Mouse (Mus musculus) embryo, embryonic 10.5 days (tissue): ENCODE data around the gene Gli2.

Experiments used
- DNase-seq: peaks from one replicate; pipeline ENCODE4 v3.0.0-alpha.2; 2015; ENCODE audit warnings: low spot score

Gli2 gene

DNA sequence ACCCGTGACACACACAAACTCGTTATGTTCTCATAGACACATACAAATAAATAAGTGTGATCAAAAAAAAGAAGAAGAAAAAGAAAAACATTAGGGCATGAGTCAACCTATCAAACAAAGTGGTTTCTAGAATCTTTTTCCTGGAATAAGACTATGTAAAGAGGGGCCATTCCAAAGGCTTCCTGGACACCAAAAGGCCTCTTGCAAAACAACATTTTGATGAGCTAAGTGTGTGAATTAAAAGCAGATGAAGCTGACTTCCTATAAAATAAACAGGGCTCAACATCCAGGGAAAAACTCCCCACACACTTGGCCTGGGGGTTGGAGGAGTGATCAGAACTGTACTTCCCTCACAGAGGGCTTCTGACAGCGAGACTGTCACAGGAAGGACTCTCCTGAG, 155.1 kb downstream of the Gli2 start:
- DNase-seq: no peak

DNA sequence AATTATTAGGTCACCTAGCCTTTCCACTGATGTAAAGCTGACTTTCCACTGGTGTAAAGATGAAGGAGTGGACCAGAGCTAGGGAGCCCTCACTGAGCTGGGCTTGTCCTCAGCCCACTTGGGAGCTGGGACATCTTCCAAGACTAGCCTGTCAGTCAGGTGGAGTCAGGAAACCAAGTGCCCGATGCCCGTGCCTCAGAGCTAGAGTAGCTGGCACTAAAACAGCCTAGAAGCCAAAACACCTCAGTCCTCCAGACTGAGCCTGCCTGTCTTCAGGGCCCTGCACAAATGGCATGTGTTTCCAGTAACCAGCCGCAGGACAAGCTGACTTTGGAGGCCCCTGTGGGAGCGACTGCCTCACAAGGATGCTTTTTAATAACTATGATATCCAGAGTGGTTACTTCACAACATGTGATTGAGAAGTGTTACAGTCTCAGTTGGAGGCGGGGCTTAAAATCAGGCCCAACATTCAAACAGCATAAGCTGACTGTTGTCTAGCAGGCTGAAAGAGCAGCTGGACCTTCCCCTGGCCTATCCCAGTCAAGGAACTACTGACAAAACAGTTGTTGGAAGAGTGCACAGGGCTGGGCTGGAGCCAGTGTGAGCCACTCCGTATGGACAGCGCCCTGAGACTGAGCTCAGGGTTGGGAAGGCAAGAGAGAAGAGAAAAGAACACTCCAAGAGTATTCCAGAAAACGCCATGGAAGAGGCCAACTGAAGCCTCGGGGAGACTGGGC, 158.2 kb downstream of the Gli2 start:
- DNase-seq: no peak

DNA sequence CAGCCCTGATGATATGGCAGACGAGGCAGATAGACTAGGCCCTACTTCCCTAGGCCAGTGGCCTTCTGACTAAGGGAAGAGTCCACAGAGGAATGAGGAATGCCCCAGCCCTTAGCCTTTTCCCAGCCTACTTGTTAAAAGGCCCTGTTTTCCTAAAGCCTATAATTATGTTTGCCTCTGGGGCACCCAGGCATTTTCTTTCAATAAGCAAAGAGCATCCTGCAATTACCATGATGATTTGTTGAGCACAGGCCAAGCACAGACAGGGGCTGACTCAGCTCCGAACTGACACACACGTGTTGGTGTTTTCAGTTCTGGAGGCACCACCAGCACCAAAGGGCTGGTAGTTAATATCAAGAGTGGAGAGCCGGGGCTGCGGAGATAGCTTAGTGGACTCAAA, 162.0 kb downstream of the Gli2 start:
- DNase-seq: no peak

DNA sequence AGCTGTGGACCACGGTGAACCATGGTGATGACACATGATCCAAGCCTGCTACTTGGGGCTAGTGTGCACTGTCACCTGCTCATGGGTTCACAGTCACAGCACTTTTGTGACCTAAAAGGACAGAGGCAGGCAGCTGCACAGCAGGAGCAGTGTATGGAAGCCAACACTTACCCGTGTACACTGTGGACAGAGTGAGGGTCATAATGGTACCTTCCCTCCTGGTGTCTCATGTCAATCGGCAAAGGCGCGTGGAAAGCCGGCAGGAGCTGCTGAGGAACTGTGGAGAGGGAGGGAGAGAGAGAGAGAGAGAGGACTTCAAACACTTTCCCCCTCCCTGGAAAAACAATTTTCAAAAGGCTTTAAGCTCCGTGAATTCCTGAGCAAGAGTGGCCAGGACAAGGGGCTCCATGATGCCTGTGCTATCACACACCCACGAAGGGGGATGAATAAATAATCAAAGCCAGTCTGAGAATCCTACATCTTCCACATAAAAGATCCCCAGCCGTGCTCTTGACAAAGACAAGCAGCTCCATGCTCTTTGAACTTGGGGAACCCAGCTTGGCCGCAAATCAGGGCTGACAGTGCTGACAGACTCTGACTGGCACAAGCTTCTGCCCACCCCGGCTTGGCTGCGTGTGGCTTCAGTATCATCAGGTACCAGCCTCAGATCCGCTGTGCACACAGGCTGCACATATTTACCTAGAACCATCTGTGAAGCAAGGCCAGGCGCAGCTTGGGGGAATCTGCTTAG, 163.1 kb downstream of the Gli2 start:
- peak; percentile 36 for DNase-seq

DNA sequence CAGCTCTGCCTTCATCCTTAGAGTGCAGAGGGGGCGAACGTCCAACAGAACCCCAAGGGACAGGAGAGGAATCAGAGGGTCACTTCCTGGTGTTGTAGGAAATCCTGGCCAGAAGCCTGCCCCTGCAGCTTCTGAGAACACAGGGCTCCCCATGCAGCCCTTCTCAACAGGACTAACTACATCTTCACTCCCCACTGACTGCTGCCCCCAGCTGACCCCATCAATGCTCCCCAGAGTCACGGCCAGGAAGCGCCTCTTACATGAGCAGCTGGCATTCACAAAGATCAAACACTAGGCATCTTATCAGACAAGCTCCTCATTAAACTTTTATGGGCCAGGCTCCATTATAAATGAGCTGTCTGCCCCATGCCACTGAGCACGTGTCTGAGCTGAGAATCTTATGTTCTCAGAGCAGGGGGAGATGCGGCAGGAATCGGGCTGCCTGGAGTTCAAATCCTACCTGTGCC, 172.6 kb downstream of the Gli2 start:
- DNase-seq: peak; percentile 53

DNA sequence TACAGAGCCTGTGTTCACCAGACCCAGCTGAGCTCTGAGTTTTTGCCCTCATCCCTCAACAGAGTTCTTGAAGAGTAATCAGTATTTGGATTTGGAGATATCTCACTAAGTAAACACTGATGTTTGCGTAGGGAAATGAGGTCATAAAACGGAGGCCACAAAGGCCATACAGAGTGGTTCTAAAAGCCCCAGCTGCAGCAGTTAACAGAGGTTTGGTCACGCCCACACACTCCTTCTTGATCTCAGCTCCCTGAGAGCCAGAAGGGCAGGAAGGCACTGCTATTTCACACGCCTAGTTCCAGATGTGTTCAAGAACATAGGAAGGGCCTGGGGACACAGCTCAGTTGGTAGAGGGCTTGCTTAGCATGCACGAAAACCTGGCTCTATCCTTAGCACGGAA, 175.1 kb downstream of the Gli2 start:
- DNase-seq: peak; percentile 64

DNA sequence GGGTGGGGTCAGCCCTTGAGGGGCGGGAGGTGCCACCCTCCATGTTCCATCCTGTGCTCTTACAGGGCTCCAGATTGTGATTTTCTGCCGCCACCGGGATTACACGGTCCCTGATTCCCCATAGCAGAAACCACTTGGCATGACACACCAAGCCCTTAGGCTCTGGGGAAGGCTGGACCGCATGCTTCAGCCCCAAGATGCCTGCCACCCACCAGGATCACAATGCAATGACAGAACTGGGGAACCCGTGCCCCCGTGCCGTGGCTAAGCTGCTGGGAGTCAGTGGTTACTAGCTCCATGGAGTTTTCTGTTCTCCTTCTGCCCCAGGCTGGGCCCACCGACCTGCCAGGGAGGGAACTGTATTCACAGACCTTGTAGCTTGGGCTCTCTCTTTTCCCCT, 178.2 kb downstream of the Gli2 start:
- DNase-seq: no peak

DNA sequence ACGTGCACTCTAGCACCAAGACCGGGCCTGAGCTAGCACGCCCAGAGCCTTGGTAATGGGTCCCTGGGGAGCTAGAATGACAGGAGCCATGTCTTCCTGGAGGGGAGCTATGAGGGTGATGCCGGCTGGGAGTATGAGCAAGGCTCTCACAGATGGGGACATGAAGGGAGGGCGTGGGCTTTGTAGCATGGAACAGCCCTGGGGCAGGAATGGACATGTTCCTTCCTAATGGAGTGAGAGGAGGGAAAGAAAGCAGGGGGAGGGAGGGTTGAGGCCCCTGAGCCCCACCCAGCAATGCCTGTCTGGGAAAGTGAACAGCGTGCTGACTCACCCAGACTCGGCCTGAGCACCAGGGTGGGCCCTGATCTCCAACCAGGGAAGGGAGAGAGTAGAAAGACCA, 179.9 kb downstream of the Gli2 start:
- DNase-seq: no peak

DNA sequence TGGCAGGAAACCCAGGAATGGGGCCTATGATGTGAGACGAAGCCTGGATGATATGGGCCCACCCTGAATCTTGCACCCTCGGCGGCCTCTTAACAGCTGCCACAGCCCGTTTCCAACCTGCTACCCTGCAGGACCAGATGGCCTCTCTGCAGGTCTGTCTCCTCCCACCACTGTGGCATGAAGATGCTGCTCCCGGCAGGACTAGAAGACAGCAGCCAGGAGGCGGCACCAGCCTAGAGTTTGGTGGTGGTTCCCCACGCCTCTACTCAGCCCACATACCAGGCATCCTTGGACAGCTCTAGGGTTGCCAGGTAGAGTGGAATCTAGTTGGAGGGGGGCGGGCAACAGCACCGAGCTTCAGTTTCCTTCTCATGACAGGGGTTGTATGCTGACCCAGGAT, 188.7 kb downstream of the Gli2 start:
- DNase-seq: no peak

DNA sequence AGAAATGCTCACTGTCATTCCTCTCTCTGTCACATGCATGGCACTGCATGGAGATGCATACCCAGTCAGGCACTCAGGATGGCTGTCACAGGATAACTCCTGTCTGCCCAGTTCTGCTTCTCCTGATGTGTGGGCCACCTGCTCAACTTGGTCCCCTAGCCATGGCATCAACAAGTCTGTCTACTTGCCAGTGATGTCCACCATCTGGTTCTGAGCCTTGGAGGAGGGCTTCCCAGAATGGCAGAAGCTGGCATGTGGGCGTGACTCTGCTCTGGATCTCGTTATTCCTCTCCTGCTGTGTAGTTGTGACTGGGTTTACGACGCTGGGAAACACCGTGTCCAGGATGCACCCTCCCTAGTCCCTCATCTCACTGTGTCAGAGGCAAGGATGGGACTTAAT, 189.4 kb downstream of the Gli2 start:
- DNase-seq: no peak

DNA sequence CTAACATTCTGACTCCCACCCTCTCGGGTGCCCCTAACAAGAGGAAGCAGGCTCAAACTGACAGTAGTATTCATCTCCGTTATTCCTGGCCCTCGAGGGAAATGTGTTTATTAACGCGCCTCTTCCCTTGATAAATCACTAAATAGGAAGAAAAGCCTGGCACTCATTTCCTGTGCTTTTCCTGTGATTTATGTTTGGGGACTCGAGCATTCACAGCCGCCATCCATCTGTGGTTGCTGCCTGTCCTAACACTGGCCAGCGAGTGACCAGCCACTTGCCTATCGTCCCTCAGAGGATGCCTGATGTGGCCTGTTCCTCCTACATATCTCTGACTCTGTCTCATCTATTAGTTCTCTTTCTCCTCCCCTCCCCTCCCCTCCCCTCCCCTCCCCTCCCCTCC, 195.3 kb downstream of the Gli2 start:
- peak; percentile 49 for DNase-seq

DNA sequence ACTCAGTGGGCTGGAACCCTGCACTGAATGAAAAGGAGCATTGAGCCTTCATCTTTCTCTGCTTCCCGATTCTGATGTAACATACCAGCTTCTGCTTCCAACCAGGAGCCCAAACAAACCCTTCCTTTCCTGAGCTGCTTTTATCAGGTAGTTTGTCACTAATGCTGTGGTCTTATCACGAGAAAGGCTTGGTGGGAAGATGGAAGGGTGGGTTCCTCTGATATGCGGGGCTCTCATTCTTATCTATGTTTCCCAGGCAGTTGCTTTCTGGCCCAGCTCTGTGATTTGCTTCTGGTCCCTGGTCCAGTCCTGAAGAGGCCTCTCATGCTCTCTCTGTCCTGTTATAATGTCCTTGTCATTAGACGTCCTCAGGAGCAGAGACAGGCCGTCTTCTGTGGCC, 222.8 kb downstream of the Gli2 start:
- DNase-seq: no peak

DNA sequence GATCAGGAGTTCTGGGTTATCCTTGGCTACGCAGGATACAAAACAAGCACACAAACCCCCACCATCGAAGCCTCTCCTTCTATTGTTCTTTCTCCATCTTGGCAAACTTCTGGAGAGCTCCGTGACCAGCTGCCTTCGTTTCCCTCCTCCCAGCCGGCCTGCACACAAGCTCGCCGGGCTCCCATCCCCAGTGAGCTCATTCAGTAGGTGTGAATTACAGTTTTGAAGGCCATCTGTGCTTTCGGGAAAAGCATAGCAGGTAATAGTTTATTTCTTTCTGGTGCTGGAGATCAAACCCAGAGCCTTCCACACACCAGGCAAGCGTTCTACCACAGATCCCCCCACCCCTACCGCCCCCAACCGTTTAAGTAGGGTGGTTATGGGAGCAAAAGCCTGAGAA, 226.8 kb downstream of the Gli2 start:
- no peak for DNase-seq

DNA sequence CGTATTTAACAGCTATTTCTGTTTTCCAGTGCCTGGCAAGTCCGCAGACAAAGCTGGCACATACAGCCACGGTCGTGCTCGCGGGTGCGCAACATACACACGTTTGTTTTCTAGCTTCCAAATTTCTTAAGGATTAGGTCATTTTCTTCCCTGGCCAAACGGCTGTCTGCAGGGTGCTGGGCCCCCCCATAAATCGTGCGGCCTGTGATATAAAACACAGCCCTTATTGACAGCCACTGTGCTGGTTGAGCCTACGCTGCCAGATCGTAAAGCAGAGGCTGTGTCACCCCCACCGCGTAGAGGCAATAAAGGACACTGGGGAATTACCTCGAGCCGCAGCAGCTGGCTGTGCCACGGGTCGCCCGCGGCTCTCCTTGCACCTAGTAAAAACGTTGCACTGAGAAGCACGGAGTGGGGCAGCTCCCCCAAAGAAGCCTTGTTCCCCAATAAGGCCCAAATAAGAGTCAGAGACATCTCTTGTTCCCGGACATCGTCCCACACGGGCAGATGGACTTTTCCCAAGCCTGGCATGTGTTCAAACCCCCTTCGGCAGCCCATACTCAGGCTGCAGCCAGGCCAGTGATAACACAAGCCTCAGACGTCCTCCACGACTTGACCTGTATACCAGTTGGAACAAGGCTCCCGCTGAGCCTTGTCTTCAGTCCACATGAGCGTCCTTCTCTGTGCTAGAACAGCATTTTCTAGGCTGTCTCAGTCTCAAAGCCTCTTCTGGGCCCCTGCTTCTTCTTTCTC, 227.8 kb downstream of the Gli2 start:
- peak; percentile 32 for DNase-seq

DNA sequence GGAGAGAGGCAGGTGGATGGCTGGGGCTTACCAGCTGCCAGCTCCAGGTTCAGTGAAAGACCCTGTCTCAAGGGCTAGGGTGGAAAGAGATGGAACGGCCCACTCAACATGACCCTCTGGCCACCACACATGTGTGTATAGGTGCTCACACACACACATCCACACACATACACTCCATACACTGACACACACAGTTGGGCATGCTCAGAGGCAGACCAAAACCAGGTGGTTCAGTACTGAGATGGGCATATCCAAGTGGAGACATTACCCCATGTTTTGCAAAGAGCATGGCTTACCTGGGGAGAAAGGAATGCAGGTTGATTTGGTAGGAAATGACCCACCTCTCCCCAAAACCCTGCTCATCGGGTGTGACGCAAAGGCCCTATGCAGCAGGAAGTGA, 228.4 kb downstream of the Gli2 start:
- no peak for DNase-seq

DNA sequence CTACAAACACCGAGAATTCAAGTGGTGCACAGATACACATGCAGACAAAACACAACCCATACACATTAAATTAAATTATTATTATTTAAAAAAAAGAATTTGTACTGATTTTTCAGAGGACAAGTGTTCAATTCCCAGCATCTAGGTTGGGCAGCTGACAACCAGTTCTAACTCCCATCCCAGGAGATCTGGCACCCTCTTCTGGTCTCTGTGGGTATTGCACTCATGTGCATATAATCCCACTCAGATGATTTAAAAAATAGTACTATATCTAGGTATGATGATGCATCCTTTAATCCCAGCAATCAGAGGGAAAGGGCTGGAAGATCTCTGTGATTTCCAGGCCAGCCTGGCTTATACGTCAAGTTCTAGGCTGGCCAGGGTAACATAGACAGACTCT, 231.2 kb downstream of the Gli2 start:
- peak; percentile 21 for DNase-seq

DNA sequence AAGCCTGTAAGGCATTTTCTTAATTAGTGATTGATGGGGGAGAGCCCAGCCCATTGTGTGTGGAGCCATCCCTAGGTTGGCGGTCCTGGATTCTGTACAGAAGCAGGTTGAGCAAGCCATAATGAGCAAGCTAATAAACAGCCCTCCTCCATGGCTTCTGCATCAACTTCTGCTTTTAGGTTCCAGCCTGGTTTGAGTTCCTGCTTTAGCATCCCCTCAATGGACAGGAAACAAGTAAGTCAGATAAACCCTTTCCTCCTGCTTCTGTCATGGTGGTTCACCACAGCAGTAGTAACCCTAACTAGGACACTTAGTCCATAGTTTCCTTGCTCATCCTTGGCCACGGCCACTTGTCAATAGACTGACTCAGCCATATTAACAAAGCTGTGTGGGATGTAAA, 238.4 kb downstream of the Gli2 start:
- DNase-seq: no peak

DNA sequence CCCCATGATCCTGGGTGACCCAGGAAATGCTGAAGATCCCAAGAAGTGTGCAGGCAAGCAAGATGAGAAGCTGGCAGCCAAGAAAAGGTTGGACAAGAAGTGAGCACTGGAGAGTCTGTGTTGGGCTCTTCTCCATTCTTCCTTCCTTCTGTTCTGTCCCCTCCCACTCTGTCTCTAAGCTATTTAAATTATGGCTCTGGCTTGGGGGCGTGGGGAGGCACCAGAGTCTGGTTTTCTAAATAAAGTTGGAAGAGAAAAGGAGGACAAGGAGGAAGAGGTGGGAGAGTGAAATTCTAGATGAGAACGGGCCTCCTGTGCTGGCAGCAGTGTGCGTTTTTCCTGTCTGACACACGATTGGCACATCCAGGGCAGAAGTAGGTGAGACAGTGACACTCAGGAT, 243.1 kb downstream of the Gli2 start:
- no peak for DNase-seq

DNA sequence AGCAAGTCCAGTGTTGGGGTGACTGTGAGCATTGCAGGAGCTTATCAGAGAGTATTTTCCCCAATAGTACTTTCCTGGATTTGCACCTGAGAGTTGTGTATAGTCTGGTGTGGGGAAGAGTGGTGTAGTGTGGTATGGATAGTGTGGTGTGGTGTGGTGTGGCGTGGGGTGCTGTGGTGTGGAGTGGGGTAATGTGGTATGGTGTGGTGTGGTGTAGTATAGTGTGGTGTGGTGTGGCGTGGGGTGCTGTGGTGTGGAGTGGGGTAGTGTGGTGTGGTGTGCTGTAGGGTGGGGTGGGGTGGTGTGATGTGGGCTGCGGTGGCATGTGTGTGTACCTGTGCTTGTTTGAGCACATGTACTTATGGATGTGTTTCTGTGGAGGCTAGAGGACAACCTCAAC, 246.7 kb downstream of the Gli2 start:
- no peak for DNase-seq

DNA sequence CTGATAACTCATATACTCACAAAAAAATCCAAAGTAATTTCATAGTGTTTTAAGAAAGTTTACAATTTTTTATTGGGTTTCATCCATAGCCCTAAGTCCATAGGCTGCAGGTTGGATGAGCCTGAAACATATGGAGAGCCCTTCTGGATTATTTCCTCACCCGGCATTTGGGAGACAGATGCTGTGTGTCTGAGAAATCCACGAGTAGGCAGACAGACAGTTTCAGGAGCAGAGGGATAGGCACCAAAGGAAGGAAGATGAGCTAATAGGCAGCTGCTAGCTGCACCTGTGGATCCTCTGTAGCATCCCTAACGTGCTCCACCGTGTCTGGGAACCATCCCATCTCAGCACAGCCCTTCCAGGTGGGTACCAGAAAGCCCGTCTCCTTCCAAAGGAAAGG, 251.3 kb downstream of the Gli2 start:
- DNase-seq: no peak

DNA sequence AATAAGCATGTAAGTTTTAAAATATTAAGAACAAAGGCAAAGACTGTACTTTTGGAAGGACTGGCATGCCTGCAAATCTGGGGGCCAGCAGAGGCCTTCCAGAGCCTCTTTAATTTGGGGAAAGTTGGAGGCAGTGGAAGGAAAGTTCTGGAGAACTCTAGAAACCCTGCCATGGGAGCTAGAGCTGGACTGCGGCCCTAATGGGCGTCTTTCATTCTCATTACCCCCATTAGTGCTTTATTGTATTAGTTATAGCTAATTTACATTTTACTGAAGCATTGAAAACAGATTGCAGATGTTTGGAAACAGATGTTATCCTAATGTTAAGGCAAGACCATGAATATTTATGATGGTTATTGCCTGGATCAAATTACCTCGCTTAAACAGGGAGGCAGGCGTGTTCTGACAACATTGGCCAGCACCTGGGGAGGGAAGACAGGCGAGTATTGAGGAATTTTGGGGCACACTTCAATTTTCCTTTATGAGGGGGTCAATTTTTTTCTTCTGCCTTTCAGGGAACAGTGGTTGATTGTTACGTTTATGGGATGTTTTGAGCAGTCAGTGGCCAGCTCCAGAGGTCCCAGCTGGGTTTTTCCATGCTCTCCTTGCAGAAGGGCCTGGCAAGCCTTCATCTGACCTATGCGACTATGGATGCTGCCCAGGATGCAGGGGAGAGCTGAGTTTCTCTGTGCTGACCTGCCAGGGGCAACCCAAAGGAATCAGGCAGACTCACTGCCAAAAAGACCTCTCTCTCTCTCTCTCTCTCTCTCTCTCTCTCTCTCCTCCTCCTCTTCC, 253.9 kb downstream of the Gli2 start:
- DNase-seq: no peak
